Mouse (Mus musculus) frontal cortex, adult 2 months (tissue): Measurements from ENCODE around the gene Wdr90. TPM values are rescaled to one million over a fixed set of nuclear protein-coding genes. Genes with fewer than 3 reads are reported as not detected.

ENCODE experiments used
- DNase-seq, 2 experiments: peaks; one replicate each; pipeline ENCODE4 v3.0.0; 2022; ENCODE audit warnings: low spot score in 1 of 2; ENCODE audit errors: extremely low spot score in 1 of 2
- polyA plus RNA-seq: library from polyadenylated mRNA; depleted of rRNA; stranded (reverse); fragments of >200 nt; gene quantifications from 2 replicates; pipeline ENCODE4 v1.2.3, GENCODE M21; 2012

Gene Wdr90
- polyA plus RNA-seq, 1 experiment, result 39.7 TPM

GRCm38 (mm10) chr17:25861704-25862612 is 657 bp upstream of the Wdr90 start:
- DNase-seq, result no peak

- no peak for DNase-seq
Measured at GRCm38 (mm10) chr17:25860229-25860628, 1.1 kb downstream of the Wdr90 start.

- DNase-seq, result peak; percentile 87 to 97
Measured at GRCm38 (mm10) chr17:25844396-25844901, 16.9 kb downstream of the Wdr90 start, which contains the start of gene Rhot2. Gene Rhot2, minus strand, starts transcription at chr17:25844851.

GRCm38 (mm10) chr17:25843636-25844395 is 17.5 kb downstream of the Wdr90 start:
- DNase-seq, result no peak

GRCm38 (mm10) chr17:25843122-25843521 is 18.2 kb downstream of the Wdr90 start:
- no peak for DNase-seq

- DNase-seq, result no peak
Measured at GRCm38 (mm10) chr17:25842509-25842908, 18.8 kb downstream of the Wdr90 start.

GRCm38 (mm10) chr17:25841117-25841880 is 20.0 kb downstream of the Wdr90 start, which contains the start of gene Gm20683:
Gene Gm20683, minus strand, starts transcription at chr17:25841763.
- no peak for DNase-seq

- no peak for DNase-seq
Measured at GRCm38 (mm10) chr17:25840519-25840918, 20.8 kb downstream of the Wdr90 start.

- no peak for DNase-seq
Measured at GRCm38 (mm10) chr17:25839455-25840235, 21.7 kb downstream of the Wdr90 start.

- DNase-seq, result no peak
Measured at GRCm38 (mm10) chr17:25838904-25839303, 22.4 kb downstream of the Wdr90 start.

GRCm38 (mm10) chr17:25837533-25837932 is 23.8 kb downstream of the Wdr90 start:
- DNase-seq, result peak in 1 of 2 experiments; percentile 36

- peak in 1 of 2 experiments; percentile 89 for DNase-seq
Measured at GRCm38 (mm10) chr17:25837076-25837410, 24.3 kb downstream of the Wdr90 start, which contains the start of gene Rhbdl1. Gene Rhbdl1, minus strand, starts transcription at chr17:25837295.

- DNase-seq, result peak in 1 of 2 experiments; percentile 29
Measured at GRCm38 (mm10) chr17:25836397-25837075, 24.8 kb downstream of the Wdr90 start.

GRCm38 (mm10) chr17:25835816-25836215 is 25.5 kb downstream of the Wdr90 start:
- DNase-seq, result no peak

GRCm38 (mm10) chr17:25835301-25835700 is 26.0 kb downstream of the Wdr90 start:
- no peak for DNase-seq

GRCm38 (mm10) chr17:25834595-25835222 is 26.6 kb downstream of the Wdr90 start:
- DNase-seq, result no peak

- DNase-seq, result no peak
Measured at GRCm38 (mm10) chr17:25833961-25834594, 27.2 kb downstream of the Wdr90 start.

- peak; percentile 83 to 84 for DNase-seq
Measured at GRCm38 (mm10) chr17:25833291-25833663, 28.0 kb downstream of the Wdr90 start, which contains the start of gene Stub1. Gene Stub1, minus strand, starts transcription at chr17:25833404.
